Mouse (Mus musculus): Measurements from ENCODE around the gene Edil3. TPM values are rescaled to one million over a fixed set of nuclear protein-coding genes. Genes with fewer than 3 reads are reported as not detected.

The Edil3 gene
- polyA plus RNA-seq, 1 experiment from 2014 or later = 1.1 TPM

- Histone ChIP-seq H3K36me3 (ENCODE audit: control insufficient read depth, insufficient read depth, low read length) (no peaks in the 10 kb centered on the region), H3K27me3 (ENCODE audit: control insufficient read depth, insufficient read depth, low read length) (no peaks in the 10 kb centered on the region), H3K4me3 (ENCODE audit: low read depth, low read length) (no peak overlapping the region), H3K27ac (replicated peaks) (no peak overlapping the region), H3K9ac (ENCODE audit: low read length) (no peak overlapping the region), H3K9me3 (ENCODE audit: control insufficient read depth, low read length) (no peaks in the 10 kb centered on the region), H3K4me1 (replicated peaks; ENCODE audit: control insufficient read depth, insufficient read depth) (no peaks in the 10 kb centered on the region), H3K4me2 (replicated peaks; ENCODE audit: low read depth) (no peak overlapping the region)
- WGBS = 20% methylated on average over 10 of the region's 10 CpGs
- no peak for ATAC-seq (ENCODE audit: low FRiP score, low TSS enrichment)
- no peak for DNase-seq (ENCODE audit: low spot score)
- TF ChIP-seq CTCF (IDR thresholded peaks at IDR 0.05; ENCODE audit: low read depth) (no peak), EP300 (optimal IDR thresholded peaks at IDR 0.05) (no peak)
Observed at GRCm38 (mm10) chr13:88828362-88828761, 7.1 kb downstream of the Edil3 start.

GRCm38 (mm10) chr13:88833732-88834131 lies 12.5 kb downstream of the Edil3 start:
- H3K4me1 ChIP-seq (replicated peaks; ENCODE audit: control insufficient read depth, insufficient read depth) = no peaks in the 10 kb centered on the region
- DNase-seq (ENCODE audit: low spot score) (no peak), ATAC-seq (ENCODE audit: low FRiP score, low TSS enrichment) (no peak)
- TF ChIP-seq CTCF (IDR thresholded peaks at IDR 0.05; ENCODE audit: low read depth) = no peak
- no peak for TF ChIP-seq EP300 (optimal IDR thresholded peaks at IDR 0.05)
- no peaks in the 10 kb centered on the region for H3K9me3 ChIP-seq (ENCODE audit: control insufficient read depth, low read length)
- no peak overlapping the region for H3K4me3 ChIP-seq (ENCODE audit: low read depth, low read length)
- no peak overlapping the region for H3K4me2 ChIP-seq (replicated peaks; ENCODE audit: low read depth)
- H3K27me3 ChIP-seq (ENCODE audit: control insufficient read depth, insufficient read depth, low read length) = no peaks in the 10 kb centered on the region
- 74% methylated on average over 1 of the region's 1 CpGs for WGBS
- H3K36me3 ChIP-seq (ENCODE audit: control insufficient read depth, insufficient read depth, low read length) = no peaks in the 10 kb centered on the region
- no peak overlapping the region for H3K27ac ChIP-seq (replicated peaks)
- no peak overlapping the region for H3K9ac ChIP-seq (ENCODE audit: low read length)

GRCm38 (mm10) chr13:88849739-88850138 lies 28.5 kb downstream of the Edil3 start:
- 53% methylated on average over 4 of the region's 4 CpGs for WGBS
- TF ChIP-seq EP300 (optimal IDR thresholded peaks at IDR 0.05) (no peak), CTCF (IDR thresholded peaks at IDR 0.05; ENCODE audit: low read depth) (no peak)
- H3K36me3 ChIP-seq (ENCODE audit: control insufficient read depth, insufficient read depth, low read length) = no peaks in the 10 kb centered on the region

GRCm38 (mm10) chr13:88879960-88880359 lies 58.7 kb downstream of the Edil3 start:
- H3K4me2 ChIP-seq (replicated peaks; ENCODE audit: low read depth) = no peak overlapping the region
- no peak for DNase-seq (ENCODE audit: low spot score)
- H3K27ac ChIP-seq (replicated peaks) = no peak overlapping the region
- no peaks in the 10 kb centered on the region for H3K36me3 ChIP-seq (ENCODE audit: control insufficient read depth, insufficient read depth, low read length)
- ATAC-seq (ENCODE audit: low FRiP score, low TSS enrichment) = no peak
- H3K27me3 ChIP-seq (ENCODE audit: control insufficient read depth, insufficient read depth, low read length) = no peaks in the 10 kb centered on the region
- no peak overlapping the region for H3K4me3 ChIP-seq (ENCODE audit: low read depth, low read length)
- TF ChIP-seq EP300 (optimal IDR thresholded peaks at IDR 0.05) = no peak
- no peak for TF ChIP-seq CTCF (IDR thresholded peaks at IDR 0.05; ENCODE audit: low read depth)
- WGBS = 56% methylated on average over 2 of the region's 2 CpGs
- H3K9me3 ChIP-seq (ENCODE audit: control insufficient read depth, low read length) = no peaks in the 10 kb centered on the region
- no peak overlapping the region for H3K9ac ChIP-seq (ENCODE audit: low read length)
- no peaks in the 10 kb centered on the region for H3K4me1 ChIP-seq (replicated peaks; ENCODE audit: control insufficient read depth, insufficient read depth)

More at GRCm38 (mm10) chr13:88849739-88850138, 28.5 kb downstream of the Edil3 start:
- ATAC-seq (ENCODE audit: low FRiP score, low TSS enrichment) = no peak
- H3K9me3 ChIP-seq (ENCODE audit: control insufficient read depth, low read length) = no peaks in the 10 kb centered on the region
- H3K4me2 ChIP-seq (replicated peaks; ENCODE audit: low read depth) = no peak overlapping the region
- no peak for DNase-seq (ENCODE audit: low spot score)
- H3K27ac ChIP-seq (replicated peaks) = no peak overlapping the region
- no peaks in the 10 kb centered on the region for H3K27me3 ChIP-seq (ENCODE audit: control insufficient read depth, insufficient read depth, low read length)
- no peak overlapping the region for H3K4me3 ChIP-seq (ENCODE audit: low read depth, low read length)
- no peaks in the 10 kb centered on the region for H3K4me1 ChIP-seq (replicated peaks; ENCODE audit: control insufficient read depth, insufficient read depth)
- H3K9ac ChIP-seq (ENCODE audit: low read length) = no peak overlapping the region

- Histone ChIP-seq H3K9ac (ENCODE audit: low read length) (no peak overlapping the region), H3K4me1 (replicated peaks; ENCODE audit: control insufficient read depth, insufficient read depth) (no peaks in the 10 kb centered on the region), H3K4me3 (ENCODE audit: low read depth, low read length) (no peak overlapping the region), H3K27me3 (ENCODE audit: control insufficient read depth, insufficient read depth, low read length) (no peaks in the 10 kb centered on the region), H3K4me2 (replicated peaks; ENCODE audit: low read depth) (no peak overlapping the region), H3K27ac (replicated peaks) (no peak overlapping the region), H3K9me3 (ENCODE audit: control insufficient read depth, low read length) (no peaks in the 10 kb centered on the region), H3K36me3 (ENCODE audit: control insufficient read depth, insufficient read depth, low read length) (no peaks in the 10 kb centered on the region)
- 79% methylated on average over 3 of the region's 3 CpGs for WGBS
- ATAC-seq (ENCODE audit: low FRiP score, low TSS enrichment) (no peak), DNase-seq (ENCODE audit: low spot score) (no peak)
- no peak for TF ChIP-seq CTCF (IDR thresholded peaks at IDR 0.05; ENCODE audit: low read depth)
- TF ChIP-seq EP300 (optimal IDR thresholded peaks at IDR 0.05) = no peak
Observed at GRCm38 (mm10) chr13:88890728-88891127, 69.5 kb downstream of the Edil3 start.

GRCm38 (mm10) chr13:88900046-88900445 lies 78.8 kb downstream of the Edil3 start:
- no peaks in the 10 kb centered on the region for H3K27me3 ChIP-seq (ENCODE audit: control insufficient read depth, insufficient read depth, low read length)
- no peaks in the 10 kb centered on the region for H3K36me3 ChIP-seq (ENCODE audit: control insufficient read depth, insufficient read depth, low read length)
- no peaks in the 10 kb centered on the region for H3K9me3 ChIP-seq (ENCODE audit: control insufficient read depth, low read length)
- no peaks in the 10 kb centered on the region for H3K4me1 ChIP-seq (replicated peaks; ENCODE audit: control insufficient read depth, insufficient read depth)
- no peak overlapping the region for H3K4me2 ChIP-seq (replicated peaks; ENCODE audit: low read depth)
- TF ChIP-seq EP300 (optimal IDR thresholded peaks at IDR 0.05) (no peak), CTCF (IDR thresholded peaks at IDR 0.05; ENCODE audit: low read depth) (no peak)
- WGBS = 82% methylated on average over 3 of the region's 3 CpGs
- ATAC-seq (ENCODE audit: low FRiP score, low TSS enrichment) = no peak
- H3K9ac ChIP-seq (ENCODE audit: low read length) = no peak overlapping the region
- no peak for DNase-seq (ENCODE audit: low spot score)
- no peak overlapping the region for H3K27ac ChIP-seq (replicated peaks)
- H3K4me3 ChIP-seq (ENCODE audit: low read depth, low read length) = no peak overlapping the region
